In genomic region chr5:132542381-132543020, GRCm38 (mm10) we compare ENCODE assay signal across 8 mouse cellular contexts. TPM values are rescaled to one million over a fixed set of nuclear protein-coding genes. Genes with fewer than 3 reads are reported as not detected.
DNase-seq lines count a peak whose midpoint lies in the region; ATAC-seq and TF ChIP-seq lines count a peak whose summit lies in the region.

No protein-coding gene starts in this region.

- no peaks in the 10 kb centered on the region for H3K36me3 ChIP-seq in heart, embryonic 16.5 days (ENCODE audit: control insufficient read depth, insufficient read depth)
- H3K36me3 ChIP-seq in neural tube, embryonic 11.5 days (ENCODE audit: control insufficient read depth, insufficient read depth, low read length), result no peaks in the 10 kb centered on the region

- no peak for DNase-seq in gastrocnemius, adult 2 months
- no peak for DNase-seq in gastrocnemius, adult 18-20 months (ENCODE audit: low spot score)
- peak; percentile 46 for DNase-seq in Muller cell, postnatal 12 days (ENCODE audit: inconsistent ontology term)
- peak; percentile 73 for DNase-seq in embryo, embryonic 11 days
- peak; percentile 39 for DNase-seq in left cerebral cortex, postnatal 4 days
- peak; percentile 53 for DNase-seq in neural tube, embryonic 11.5 days (ENCODE audit: low spot score)
- DNase-seq in B cell, adult 2 months, result no peak

- H3K9ac ChIP-seq in heart, embryonic 16.5 days (ENCODE audit: low read length), result peak overlapping the region; percentile 80
- peak overlapping the region; percentile 92 for H3K9ac ChIP-seq in neural tube, embryonic 11.5 days (ENCODE audit: low read length)

- peak overlapping the region; percentile 91 for H3K4me3 ChIP-seq in gastrocnemius, adult 2 months
- H3K4me3 ChIP-seq in heart, embryonic 16.5 days (ENCODE audit: low read length), result peak overlapping the region; percentile 63
- peak overlapping the region; percentile 80 for H3K4me3 ChIP-seq in neural tube, embryonic 11.5 days (ENCODE audit: low read depth, low read length)

- intact Hi-C loops in gastrocnemius, adult 2 months (cut with DNase I), result loop anchor here (10.0 kb wide), 2 partner anchors 108 to 178 kb away; no protein-coding TSS in a partner anchor
- intact Hi-C loops in left cerebral cortex, postnatal 4 days (cut with DNase I), result loop anchor here (5.0 to 10.0 kb wide), 2 partner anchors 310 to 1042 kb away; no protein-coding TSS in a partner anchor

- H3K4me2 ChIP-seq in heart, embryonic 16.5 days (ENCODE audit: low read depth, low read length), result peak overlapping the region; percentile 85
- H3K4me2 ChIP-seq in neural tube, embryonic 11.5 days (ENCODE audit: low read depth), result peak overlapping the region; percentile 46

- TF ChIP-seq CTCF in gastrocnemius, adult 2 months (IDR thresholded peaks at IDR 0.05), result no peak

- H3K27me3 ChIP-seq in heart, embryonic 16.5 days (ENCODE audit: control insufficient read depth, insufficient read depth, low read length), result 0 out of 2 replicates have a peak, but pooled peaks cover 2% of the 10 kb centered on the region
- no peaks in the 10 kb centered on the region for H3K27me3 ChIP-seq in neural tube, embryonic 11.5 days (ENCODE audit: control insufficient read depth, insufficient read depth, low read length)

- H3K9me3 ChIP-seq in heart, embryonic 16.5 days (replicated peaks; ENCODE audit: control insufficient read depth, low read length), result no peaks in the 10 kb centered on the region
- H3K9me3 ChIP-seq in neural tube, embryonic 11.5 days (ENCODE audit: control insufficient read depth, low read length), result no peaks in the 10 kb centered on the region

- H3K4me1 ChIP-seq in heart, embryonic 16.5 days (ENCODE audit: control insufficient read depth, insufficient read depth, low read length), result peaks cover 14% of the 10 kb centered on the region
- peaks cover 11% of the 10 kb centered on the region for H3K4me1 ChIP-seq in neural tube, embryonic 11.5 days (ENCODE audit: control insufficient read depth, insufficient read depth, low read length)

- peak overlapping the region; percentile 83 for H3K27ac ChIP-seq in gastrocnemius, adult 2 months
- H3K27ac ChIP-seq in heart, embryonic 16.5 days (ENCODE audit: low read length), result peak overlapping the region; percentile 84
- H3K27ac ChIP-seq in neural tube, embryonic 11.5 days (ENCODE audit: low read depth, low read length), result peak overlapping the region; percentile 89

- ATAC-seq in heart, embryonic 16.5 days (replicated peaks; ENCODE audit: extremely low read depth, insufficient read depth, low FRiP score), result peak; percentile 4; the same call in 1 of the 2 replicates
- no peak for ATAC-seq in neural tube, embryonic 11.5 days (ENCODE audit: insufficient read depth, low FRiP score, low TSS enrichment)

- under 1% methylated on average over 28 of the region's 28 CpGs for WGBS in heart, embryonic 16.5 days
- WGBS in neural tube, embryonic 11.5 days, result 0% methylated on average over 28 of the region's 28 CpGs

RNA-seq across cellular contexts. Expression of gene Auts2, which starts 0.6 kb away (rescaled TPM):
- 10 to 100 TPM; 13.0 to 31.1 TPM for total RNA-seq in gastrocnemius, adult 2 months (2021)
- 10 to 100 TPM; 20.4 TPM for total RNA-seq in gastrocnemius, adult 18-20 months (2021)
- 12.8 and 16.3 TPM in 2 replicates for polyA plus RNA-seq in heart, embryonic 16.5 days (2015; fragmentation: Nextera tagmentation; extraction: Ambion mirVana)
- 100 to 1,000 TPM; 179 to 184 TPM for total RNA-seq in left cerebral cortex, postnatal 4 days (2021)
- polyA plus RNA-seq in neural tube, embryonic 11.5 days (2014; fragmentation: Nextera tagmentation; extraction: Ambion mirVana), result 45.0 and 49.3 TPM in 2 replicates

Comparison
In these comparisons a context has a peak if more than half of its experiments do, and no peak if none do; other contexts are left out.
1. DNase-seq: peak in Muller cell, postnatal 12 days (single experiment), embryo, embryonic 11 days (single experiment), left cerebral cortex, postnatal 4 days (single experiment) and neural tube, embryonic 11.5 days (single experiment); none in gastrocnemius, adult 2 months (single experiment), gastrocnemius, adult 18-20 months (single experiment) and B cell, adult 2 months (0 of 2).
2. RNA of gene Auts2, which starts 0.6 kb away (total RNA-seq): 179 to 184 TPM in left cerebral cortex, postnatal 4 days; 13.0 to 31.1 TPM in gastrocnemius, adult 2 months and 20.4 TPM in gastrocnemius, adult 18-20 months; every median in the first group is over 4 times any median in the second.
3. Peak in every context shown above with its lines, with median percentiles within 50 percentile points of each other: H3K27ac ChIP-seq and H3K4me3 ChIP-seq.